ENCODE assay signal across 19 mouse cellular contexts in the genomic region with DNA sequence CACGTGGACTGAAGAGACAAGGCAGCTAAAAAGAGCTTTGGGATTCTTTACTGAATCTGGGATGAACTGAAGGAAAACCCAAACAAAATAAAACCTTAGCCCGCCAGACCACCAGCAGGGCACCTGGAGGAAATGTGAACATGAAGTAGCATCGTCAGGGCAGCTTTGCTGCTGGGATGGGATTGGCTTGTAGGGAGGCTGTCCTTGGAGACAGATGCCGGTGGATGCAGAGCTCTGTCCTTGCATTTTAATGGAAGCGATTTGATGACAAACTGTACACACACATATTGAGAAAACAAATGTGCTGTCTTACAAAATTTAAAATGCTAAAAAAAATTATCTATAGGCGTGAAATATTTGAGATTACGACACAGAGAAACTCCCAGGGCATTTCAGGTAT. TPM values are rescaled to one million over a fixed set of nuclear protein-coding genes. Genes with fewer than 3 reads are reported as not detected.
A peak's percentile ranks its signal among the peaks of the same experiment; 100 is the strongest.
DNase-seq lines count a peak whose midpoint lies in the region; ATAC-seq and TF ChIP-seq lines count a peak whose summit lies in the region.
"Had no signal": no experiment of that assay in that cellular context is flagged by ENCODE, and none has a peak within 500 bp of the region (broad histone marks: within the 10 kb centered on the region; RNA-seq: fewer than 3 reads in every experiment).

No protein-coding gene starts in this region.

- H3K36me3 ChIP-seq in forebrain, embryonic 14.5 days (ENCODE audit: control insufficient read depth, insufficient read depth, low read length) = no peaks in the 10 kb centered on the region
- no peaks in the 10 kb centered on the region for H3K36me3 ChIP-seq in forebrain, embryonic 11.5 days (ENCODE audit: control insufficient read depth, insufficient read depth, low read length)
- H3K36me3 ChIP-seq in limb, embryonic 10.5 days = no peaks in the 10 kb centered on the region
- H3K36me3 ChIP-seq: embryonic facial prominence, embryonic 12.5 days; heart, embryonic 10.5 days; hindbrain, embryonic 13.5 days had no signal

- ATAC-seq in forebrain, embryonic 14.5 days = no peak
- ATAC-seq in forebrain, embryonic 11.5 days (replicated peaks; ENCODE audit: low FRiP score) = no peak

- 0 out of 2 replicates have a peak overlapping the region, but pooled peaks have one; percentile 27 for H3K27ac ChIP-seq in forebrain, embryonic 14.5 days (ENCODE audit: low read depth, low read length)
- H3K27ac ChIP-seq in forebrain, embryonic 11.5 days (ENCODE audit: low read depth, low read length) = no peak overlapping the region
- no peak overlapping the region for H3K27ac ChIP-seq in limb, embryonic 10.5 days
- H3K27ac ChIP-seq: embryonic facial prominence, embryonic 12.5 days; heart, embryonic 10.5 days; hindbrain, embryonic 13.5 days had no signal

- TF ChIP-seq POLR2A in brain, embryonic 14.5 days (IDR thresholded peaks at IDR 0.05; ENCODE audit: borderline replicate concordance, extremely low read depth, insufficient read depth, insufficient read length, poor library complexity, severe bottlenecking) = no peak

- no peak for TF ChIP-seq CTCF in brain, embryonic 14.5 days (IDR thresholded peaks at IDR 0.05; ENCODE audit: borderline replicate concordance, extremely low read depth, insufficient read depth, insufficient read length)

- H3K4me3 ChIP-seq in forebrain, embryonic 14.5 days (ENCODE audit: low read depth, low read length) = no peak overlapping the region
- no peak overlapping the region for H3K4me3 ChIP-seq in forebrain, embryonic 11.5 days (ENCODE audit: low read depth, low read length)
- H3K4me3 ChIP-seq in limb, embryonic 10.5 days = no peak overlapping the region
- H3K4me3 ChIP-seq: embryonic facial prominence, embryonic 12.5 days; heart, embryonic 10.5 days; hindbrain, embryonic 13.5 days had no signal

- H3K4me2 ChIP-seq in forebrain, embryonic 14.5 days (ENCODE audit: low read length) = no peak overlapping the region
- no peak overlapping the region for H3K4me2 ChIP-seq in forebrain, embryonic 11.5 days (ENCODE audit: low read depth, low read length, severe bottlenecking)
- H3K4me2 ChIP-seq: embryonic facial prominence, embryonic 12.5 days; hindbrain, embryonic 13.5 days had no signal

- no peaks in the 10 kb centered on the region for H3K27me3 ChIP-seq in forebrain, embryonic 14.5 days (replicated peaks; ENCODE audit: control insufficient read depth, insufficient read depth, low read length)
- no peaks in the 10 kb centered on the region for H3K27me3 ChIP-seq in forebrain, embryonic 11.5 days (ENCODE audit: control insufficient read depth, insufficient read depth, low read length)
- H3K27me3 ChIP-seq in limb, embryonic 10.5 days (ENCODE audit: low read depth, poor library complexity, severe bottlenecking) = no peaks in the 10 kb centered on the region
- H3K27me3 ChIP-seq: embryonic facial prominence, embryonic 12.5 days; hindbrain, embryonic 13.5 days had no signal

- H3K4me1 ChIP-seq in forebrain, embryonic 14.5 days (ENCODE audit: control insufficient read depth, insufficient read depth, low read length) = no peaks in the 10 kb centered on the region
- no peaks in the 10 kb centered on the region for H3K4me1 ChIP-seq in forebrain, embryonic 11.5 days (replicated peaks; ENCODE audit: control insufficient read depth, insufficient read depth, low read length)
- no peaks in the 10 kb centered on the region for H3K4me1 ChIP-seq in limb, embryonic 10.5 days
- H3K4me1 ChIP-seq: embryonic facial prominence, embryonic 12.5 days; heart, embryonic 10.5 days; hindbrain, embryonic 13.5 days had no signal

- DNase-seq in forebrain, embryonic 14.5 days (ENCODE audit: low spot score) = no peak
- DNase-seq in forebrain, embryonic 11.5 days (ENCODE audit: low spot score) = no peak
- DNase-seq in layer of hippocampus, postnatal 10 days (ENCODE audit: low spot score in 2 of 2) = peak; percentile 21 to 26
- no peak for DNase-seq in layer of hippocampus, postnatal 25 days (ENCODE audit: extremely low spot score in 1 of 2, low spot score in 1 of 2)
- peak; percentile 23 for DNase-seq in brain, embryonic 14.5 days (ENCODE audit: low read depth)
- peak; percentile 22 for DNase-seq in limb, embryonic 10.5 days (ENCODE audit: low spot score)
- no peak for DNase-seq in liver
- DNase-seq: adrenal gland, postnatal 10 days; cerebellum, adult 11-12 months; cerebellum, adult 9-10 months; cerebellum, postnatal 25 days; gastrocnemius, postnatal 10 days; heart, adult 18-20 months; heart, postnatal 10 days had no signal

- 68% methylated on average over 7 of the region's 7 CpGs for WGBS in forebrain, embryonic 14.5 days
- 80% methylated on average over 7 of the region's 7 CpGs for WGBS in forebrain, embryonic 11.5 days
- 82% methylated on average over 7 of the region's 7 CpGs for WGBS in limb, embryonic 10.5 days

- H3K9me3 ChIP-seq in forebrain, embryonic 14.5 days (replicated peaks; ENCODE audit: control insufficient read depth, low read length) = no peaks in the 10 kb centered on the region
- H3K9me3 ChIP-seq in forebrain, embryonic 11.5 days (ENCODE audit: control insufficient read depth, low read length) = no peaks in the 10 kb centered on the region
- no peaks in the 10 kb centered on the region for H3K9me3 ChIP-seq in limb, embryonic 10.5 days (replicated peaks)
- H3K9me3 ChIP-seq: embryonic facial prominence, embryonic 12.5 days; heart, embryonic 10.5 days; hindbrain, embryonic 13.5 days had no signal

- H3K9ac ChIP-seq in forebrain, embryonic 14.5 days (ENCODE audit: low read length) = no peak overlapping the region
- H3K9ac ChIP-seq in forebrain, embryonic 11.5 days (ENCODE audit: low read length) = no peak overlapping the region
- H3K9ac ChIP-seq: embryonic facial prominence, embryonic 12.5 days; hindbrain, embryonic 13.5 days had no signal

RNA-seq across cellular contexts. Expression of gene Dhx32, which starts 30.4 kb away (rescaled TPM):
- polyA plus RNA-seq in forebrain, embryonic 14.5 days (2014; fragmentation: Nextera tagmentation; extraction: Ambion mirVana) = 55.1 and 56.9 TPM in 2 replicates
- 75.4 and 78.6 TPM in 2 replicates for polyA plus RNA-seq in forebrain, embryonic 11.5 days (2014; fragmentation: Nextera tagmentation; extraction: Ambion mirVana)
- 10 to 100 TPM; 62.3 to 63.7 TPM for total RNA-seq in layer of hippocampus, postnatal 10 days (2021)
- 10 to 100 TPM; 39.5 to 44.2 TPM for total RNA-seq in layer of hippocampus, postnatal 25 days (2021)
- polyA plus RNA-seq in brain, embryonic 14.5 days (2012; rRNA removed) = 31.6 and 35.3 TPM in 2 replicates
- 18.0 and 19.3 TPM in 2 replicates for polyA plus RNA-seq in limb, embryonic 10.5 days (2016; fragmentation: Nextera tagmentation; extraction: Ambion mirVana)

RNA-seq across cellular contexts. Expression of gene Fank1, which starts 36.3 kb away (rescaled TPM):
- 4.2 and 4.5 TPM in 2 replicates for polyA plus RNA-seq in forebrain, embryonic 14.5 days (2014; fragmentation: Nextera tagmentation; extraction: Ambion mirVana)
- polyA plus RNA-seq in forebrain, embryonic 11.5 days (2014; fragmentation: Nextera tagmentation; extraction: Ambion mirVana) = 1.5 and 1.7 TPM in 2 replicates
- total RNA-seq in layer of hippocampus, postnatal 10 days (2021) = 1 to 10 TPM; 4.2 to 4.4 TPM
- total RNA-seq in layer of hippocampus, postnatal 25 days (2021) = 1 to 10 TPM; 2.4 to 2.7 TPM
- 4.4 and 4.7 TPM in 2 replicates for polyA plus RNA-seq in brain, embryonic 14.5 days (2012; rRNA removed)
- polyA plus RNA-seq in limb, embryonic 10.5 days (2016; fragmentation: Nextera tagmentation; extraction: Ambion mirVana) = 0.41 TPM in 1 of 2 replicates, not detected in the other
- total RNA-seq: heart, adult 18-20 months; heart, postnatal 10 days; hematopoietic stem cell, adult 5-6 weeks had no signal
- polyA plus RNA-seq: heart, embryonic 14.5 days had no signal

Comparison
In these comparisons a context has a peak if more than half of its experiments do, and no peak if none do; other contexts are left out.
1. DNase-seq: peak in layer of hippocampus, postnatal 10 days (2 of 2), brain, embryonic 14.5 days (single experiment) and limb, embryonic 10.5 days (single experiment); none in forebrain, embryonic 14.5 days (single experiment), forebrain, embryonic 11.5 days (single experiment), layer of hippocampus, postnatal 25 days (0 of 2) and liver (single experiment).